Mouse (Mus musculus): ENCODE measurements at regions not wholly inside any gene's neighbourhood (a gene's known extent, or its start where the extent isn't known, plus 50 kb on each side); places are given as distances from the start of the nearest gene placed in this dataset.

DNA sequence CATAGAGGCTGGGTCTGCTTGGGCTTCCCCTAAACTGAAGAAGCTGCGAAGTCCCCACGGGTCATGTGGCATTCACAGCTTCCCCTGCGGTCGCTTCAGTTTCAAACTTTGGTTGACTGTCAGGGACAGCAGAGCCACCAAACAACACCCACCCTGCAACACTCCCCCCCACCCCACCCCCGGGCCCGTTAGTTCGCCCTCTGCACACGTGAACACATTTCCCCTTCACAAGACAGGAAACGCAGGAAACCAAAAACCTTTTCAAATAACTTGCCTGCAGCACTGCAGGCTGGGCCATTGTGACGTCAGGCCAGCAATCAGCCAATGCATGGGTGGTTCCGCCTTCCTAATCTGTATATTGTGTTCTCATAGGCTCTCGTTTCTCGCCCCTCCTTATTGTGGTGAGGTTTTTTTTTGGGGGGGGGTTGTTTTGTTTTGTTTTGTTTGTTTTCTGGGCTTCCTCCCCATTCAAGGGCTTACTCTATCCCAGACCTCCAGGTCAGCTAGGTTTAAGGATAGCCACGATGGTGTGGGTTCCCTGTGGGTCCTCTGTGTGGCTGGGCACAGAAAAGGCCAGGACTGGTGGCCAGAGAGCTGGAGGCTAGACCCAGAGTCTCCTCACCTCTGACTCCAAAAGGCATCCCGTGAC, 82.2 kb upstream of the Med13l start:
- H3K36me3 ChIP-seq (ENCODE audit: control insufficient read depth, insufficient read depth, low read length) = no peaks in the 10 kb centered on the region
- peak overlapping the region in 1 of 2 experiments; percentile 33; a peak in 1 of 4 replicates for H3K27ac ChIP-seq (replicated peaks in 1 of 2; ENCODE audit: control insufficient read depth in 1 of 2, insufficient read depth in 1 of 2, low read depth in 2 of 2, low read length in 2 of 2)
- H3K27me3 ChIP-seq (ENCODE audit: control insufficient read depth, insufficient read depth, low read length) = no peaks in the 10 kb centered on the region
- 12% methylated on average over 15 of the region's 15 CpGs for WGBS
- H3K4me2 ChIP-seq (ENCODE audit: low read length) = peak overlapping the region; percentile 70
- peak; percentile 61; the same call in 1 of the 2 replicates for ATAC-seq (ENCODE audit: insufficient number of reproducible peaks, insufficient read depth, low FRiP score, low read depth)
- H3K4me3 ChIP-seq (ENCODE audit: control insufficient read depth in 1 of 2, insufficient read depth in 1 of 2, low read depth in 1 of 2, low read length in 2 of 2) = peak overlapping the region in 1 of 2 experiments; percentile 34; a peak in 2 of 4 replicates
- peak overlapping the region; percentile 61 for H3K9ac ChIP-seq (ENCODE audit: low read length)
- no peaks in the 10 kb centered on the region for H3K9me3 ChIP-seq (ENCODE audit: control insufficient read depth, low read length)
- H3K4me1 ChIP-seq (ENCODE audit: control insufficient read depth in 2 of 2, insufficient read depth in 2 of 2, low read length in 2 of 2) = peaks cover 25 to 27% of the 10 kb centered on the region in 2 experiments

DNA sequence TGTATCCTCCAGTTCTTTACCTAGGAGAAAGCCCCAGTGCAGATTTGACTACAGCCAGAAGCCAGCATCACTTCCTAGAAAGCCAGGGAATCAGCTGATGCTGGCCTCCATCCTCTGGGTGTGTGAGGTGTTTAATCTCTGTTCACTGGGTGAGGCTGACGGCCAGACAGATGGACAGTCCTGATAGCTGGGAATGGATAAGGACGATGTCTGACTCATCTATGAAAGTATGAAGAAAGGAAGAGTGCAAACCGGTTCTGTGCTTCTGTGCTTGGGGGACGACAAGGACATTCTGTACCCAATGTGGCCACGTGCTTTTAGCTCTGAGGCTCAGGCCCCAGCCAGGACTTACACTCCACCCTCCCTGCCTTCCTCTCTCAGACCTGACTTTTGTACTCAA, 80.5 kb upstream of the Med13l start:
- no peak overlapping the region for H3K4me3 ChIP-seq (ENCODE audit: control insufficient read depth in 1 of 2, insufficient read depth in 1 of 2, low read depth in 1 of 2, low read length in 2 of 2)
- H3K9me3 ChIP-seq (ENCODE audit: control insufficient read depth, low read length) = no peaks in the 10 kb centered on the region
- no peaks in the 10 kb centered on the region for H3K27me3 ChIP-seq (ENCODE audit: control insufficient read depth, insufficient read depth, low read length)
- 44% methylated on average over 5 of the region's 5 CpGs for WGBS
- ATAC-seq (ENCODE audit: insufficient number of reproducible peaks, insufficient read depth, low FRiP score, low read depth) = no peak
- H3K27ac ChIP-seq (replicated peaks in 1 of 2; ENCODE audit: control insufficient read depth in 1 of 2, insufficient read depth in 1 of 2, low read depth in 2 of 2, low read length in 2 of 2) = no peak overlapping the region
- H3K4me2 ChIP-seq (ENCODE audit: low read length) = no peak overlapping the region
- no peaks in the 10 kb centered on the region for H3K36me3 ChIP-seq (ENCODE audit: control insufficient read depth, insufficient read depth, low read length)
- peaks cover 27 to 28% of the 10 kb centered on the region in 2 experiments for H3K4me1 ChIP-seq (ENCODE audit: control insufficient read depth in 2 of 2, insufficient read depth in 2 of 2, low read length in 2 of 2)
- no peak overlapping the region for H3K9ac ChIP-seq (ENCODE audit: low read length)

DNA sequence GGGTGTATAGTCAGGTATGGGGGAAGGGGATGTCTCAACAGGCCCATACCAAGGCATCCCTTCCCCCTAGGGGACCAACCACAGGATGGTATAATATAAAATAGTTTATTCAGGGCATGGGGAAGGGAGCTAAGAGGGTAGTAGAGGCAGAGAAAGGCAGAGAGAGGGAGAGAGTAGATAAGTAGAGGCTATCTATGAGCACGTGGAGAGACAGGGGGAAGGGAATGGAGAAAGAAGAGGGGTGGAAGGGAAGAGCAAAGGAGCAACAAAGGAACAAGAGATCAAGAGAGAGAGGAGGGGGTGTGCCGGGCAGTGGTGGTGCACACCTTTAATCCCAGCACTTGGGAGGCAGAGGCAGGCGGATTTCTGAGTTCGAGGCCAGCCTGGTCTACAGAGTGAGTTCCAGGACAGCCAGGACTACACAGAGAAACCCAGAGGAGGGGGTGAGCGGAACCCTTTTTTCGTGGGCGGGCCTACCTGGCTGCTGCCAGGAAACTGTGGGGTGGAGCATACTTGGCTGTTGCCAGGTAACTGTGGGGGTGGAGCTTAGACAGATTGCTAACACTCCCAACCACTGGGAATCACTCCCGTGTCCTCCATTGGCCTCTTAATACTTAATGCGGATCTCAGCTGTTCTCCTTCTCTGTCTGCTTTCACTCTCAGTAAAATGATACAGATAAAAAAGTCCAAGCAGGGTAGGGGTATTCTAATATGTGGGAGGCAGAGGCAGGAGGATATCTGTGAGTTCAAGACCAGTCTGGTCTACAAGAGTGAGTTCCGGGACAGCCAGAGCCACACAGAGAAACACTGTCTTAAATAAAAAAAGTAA, 79.3 kb upstream of the Med13l start:
- no peak for ATAC-seq (ENCODE audit: insufficient number of reproducible peaks, insufficient read depth, low FRiP score, low read depth)
- Histone ChIP-seq H3K27me3 (ENCODE audit: control insufficient read depth, insufficient read depth, low read length) (no peaks in the 10 kb centered on the region), H3K36me3 (ENCODE audit: control insufficient read depth, insufficient read depth, low read length) (no peaks in the 10 kb centered on the region), H3K27ac (replicated peaks in 1 of 2; ENCODE audit: control insufficient read depth in 1 of 2, insufficient read depth in 1 of 2, low read depth in 2 of 2, low read length in 2 of 2) (no peak overlapping the region), H3K4me3 (ENCODE audit: control insufficient read depth in 1 of 2, insufficient read depth in 1 of 2, low read depth in 1 of 2, low read length in 2 of 2) (no peak overlapping the region), H3K4me2 (ENCODE audit: low read length) (no peak overlapping the region), H3K9ac (ENCODE audit: low read length) (no peak overlapping the region), H3K9me3 (ENCODE audit: control insufficient read depth, low read length) (no peaks in the 10 kb centered on the region), H3K4me1 (ENCODE audit: control insufficient read depth in 2 of 2, insufficient read depth in 2 of 2, low read length in 2 of 2) (peaks cover 28 to 29% of the 10 kb centered on the region in 2 experiments)
- 66% methylated on average over 9 of the region's 10 CpGs for WGBS

DNA sequence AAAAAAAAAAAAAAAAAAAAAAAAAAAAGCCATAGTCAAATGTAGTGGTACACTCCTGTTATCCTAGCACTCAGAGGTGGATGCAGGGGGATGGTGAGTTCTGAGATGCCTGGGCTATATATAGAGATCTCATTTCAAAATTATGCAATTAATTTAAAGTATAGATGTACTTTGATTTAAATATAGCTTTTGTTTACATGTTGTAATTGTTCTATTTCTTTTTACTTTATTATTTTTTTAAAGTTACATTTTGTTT, 78.8 kb upstream of the Med13l start:
- Histone ChIP-seq H3K4me2 (ENCODE audit: low read length) (no peak overlapping the region), H3K4me1 (ENCODE audit: control insufficient read depth in 2 of 2, insufficient read depth in 2 of 2, low read length in 2 of 2) (peaks cover 24 to 25% of the 10 kb centered on the region in 2 experiments), H3K36me3 (ENCODE audit: control insufficient read depth, insufficient read depth, low read length) (no peaks in the 10 kb centered on the region), H3K9ac (ENCODE audit: low read length) (no peak overlapping the region), H3K4me3 (ENCODE audit: control insufficient read depth in 1 of 2, insufficient read depth in 1 of 2, low read depth in 1 of 2, low read length in 2 of 2) (no peak overlapping the region), H3K9me3 (ENCODE audit: control insufficient read depth, low read length) (no peaks in the 10 kb centered on the region), H3K27me3 (ENCODE audit: control insufficient read depth, insufficient read depth, low read length) (no peaks in the 10 kb centered on the region), H3K27ac (replicated peaks in 1 of 2; ENCODE audit: control insufficient read depth in 1 of 2, insufficient read depth in 1 of 2, low read depth in 2 of 2, low read length in 2 of 2) (no peak overlapping the region)
- no peak for ATAC-seq (ENCODE audit: insufficient number of reproducible peaks, insufficient read depth, low FRiP score, low read depth)

DNA sequence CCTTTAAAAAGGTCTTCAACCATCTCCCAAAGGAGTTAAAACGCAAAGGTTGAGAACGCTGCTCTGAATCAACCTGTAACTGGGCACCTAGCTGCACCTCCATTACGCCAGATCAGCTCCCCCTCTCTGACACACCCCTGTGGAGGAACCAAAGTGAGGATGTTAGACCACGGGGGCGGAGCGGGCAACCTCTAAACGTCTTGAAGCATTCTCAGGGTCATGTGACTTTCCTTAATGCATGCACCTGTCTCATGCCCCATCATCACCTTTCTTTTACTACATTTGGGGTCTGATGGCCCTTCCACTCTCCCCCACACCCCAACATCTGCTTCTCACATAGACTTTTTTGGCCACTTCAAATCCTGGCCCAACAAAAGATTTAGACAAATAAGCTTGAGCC, 77.9 kb upstream of the Med13l start:
- no peak overlapping the region for H3K27ac ChIP-seq (replicated peaks in 1 of 2; ENCODE audit: control insufficient read depth in 1 of 2, insufficient read depth in 1 of 2, low read depth in 2 of 2, low read length in 2 of 2)
- no peak overlapping the region for H3K9ac ChIP-seq (ENCODE audit: low read length)
- WGBS = 42% methylated on average over 7 of the region's 7 CpGs
- H3K9me3 ChIP-seq (ENCODE audit: control insufficient read depth, low read length) = no peaks in the 10 kb centered on the region
- no peaks in the 10 kb centered on the region for H3K36me3 ChIP-seq (ENCODE audit: control insufficient read depth, insufficient read depth, low read length)
- no peak for ATAC-seq (ENCODE audit: insufficient number of reproducible peaks, insufficient read depth, low FRiP score, low read depth)
- no peaks in the 10 kb centered on the region for H3K27me3 ChIP-seq (ENCODE audit: control insufficient read depth, insufficient read depth, low read length)
- no peak overlapping the region for H3K4me2 ChIP-seq (ENCODE audit: low read length)
- peaks cover 17% of the 10 kb centered on the region in 2 experiments for H3K4me1 ChIP-seq (ENCODE audit: control insufficient read depth in 2 of 2, insufficient read depth in 2 of 2, low read length in 2 of 2)
- no peak overlapping the region for H3K4me3 ChIP-seq (ENCODE audit: control insufficient read depth in 1 of 2, insufficient read depth in 1 of 2, low read depth in 1 of 2, low read length in 2 of 2)

DNA sequence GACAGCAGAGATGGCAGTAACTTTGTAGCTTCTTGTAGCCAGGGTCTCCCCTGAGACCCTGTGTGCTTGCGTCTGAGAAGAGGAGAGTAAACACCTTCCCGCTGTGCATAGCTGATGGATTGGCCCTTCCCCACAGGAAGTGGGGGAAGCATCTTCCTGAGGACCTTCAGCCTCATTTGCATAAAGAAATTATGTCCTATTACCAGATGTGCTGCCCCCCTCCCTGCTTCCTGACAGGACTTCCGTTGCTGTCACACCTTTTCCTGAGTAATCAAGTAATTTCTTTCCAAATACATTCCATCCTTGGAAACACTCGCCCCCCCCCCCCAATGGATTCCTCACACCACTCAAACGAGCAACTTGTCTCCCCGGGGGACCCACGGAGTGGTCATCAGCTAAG, 77.5 kb upstream of the Med13l start:
- 16% methylated on average over 7 of the region's 7 CpGs for WGBS
- peaks cover 16 to 17% of the 10 kb centered on the region in 2 experiments for H3K4me1 ChIP-seq (ENCODE audit: control insufficient read depth in 2 of 2, insufficient read depth in 2 of 2, low read length in 2 of 2)
- H3K9ac ChIP-seq (ENCODE audit: low read length) = no peak overlapping the region
- H3K9me3 ChIP-seq (ENCODE audit: control insufficient read depth, low read length) = no peaks in the 10 kb centered on the region
- H3K4me2 ChIP-seq (ENCODE audit: low read length) = peak overlapping the region; percentile 43
- H3K27ac ChIP-seq (replicated peaks in 1 of 2; ENCODE audit: control insufficient read depth in 1 of 2, insufficient read depth in 1 of 2, low read depth in 2 of 2, low read length in 2 of 2) = no peak overlapping the region
- H3K4me3 ChIP-seq (ENCODE audit: control insufficient read depth in 1 of 2, insufficient read depth in 1 of 2, low read depth in 1 of 2, low read length in 2 of 2) = no peak overlapping the region
- ATAC-seq (ENCODE audit: insufficient number of reproducible peaks, insufficient read depth, low FRiP score, low read depth) = no peak
- no peaks in the 10 kb centered on the region for H3K27me3 ChIP-seq (ENCODE audit: control insufficient read depth, insufficient read depth, low read length)
- H3K36me3 ChIP-seq (ENCODE audit: control insufficient read depth, insufficient read depth, low read length) = no peaks in the 10 kb centered on the region

DNA sequence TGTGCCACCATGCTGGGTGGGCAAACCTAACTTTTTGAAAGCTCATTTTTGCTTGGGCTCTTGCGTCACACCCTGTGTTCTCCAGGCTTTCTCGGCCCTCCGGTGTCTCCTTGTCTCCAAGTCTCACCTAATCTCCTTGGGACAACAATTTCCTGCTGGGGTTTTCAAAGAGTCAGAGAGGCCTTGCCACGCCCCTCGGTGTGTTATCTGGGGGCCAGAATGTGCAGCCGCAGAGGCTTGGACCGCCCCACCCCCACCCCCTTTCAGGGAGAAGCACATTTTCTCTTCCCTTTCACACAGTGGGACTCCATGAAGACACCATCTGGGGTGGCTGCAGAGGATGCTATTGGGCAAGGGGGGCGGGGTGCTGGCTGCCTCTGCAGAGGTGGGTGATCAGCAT, 76.9 kb upstream of the Med13l start:
- 11% methylated on average over 8 of the region's 8 CpGs for WGBS
- no peak overlapping the region for H3K9ac ChIP-seq (ENCODE audit: low read length)
- no peaks in the 10 kb centered on the region for H3K36me3 ChIP-seq (ENCODE audit: control insufficient read depth, insufficient read depth, low read length)
- H3K27ac ChIP-seq (replicated peaks in 1 of 2; ENCODE audit: control insufficient read depth in 1 of 2, insufficient read depth in 1 of 2, low read depth in 2 of 2, low read length in 2 of 2) = no peak overlapping the region
- no peak for ATAC-seq (ENCODE audit: insufficient number of reproducible peaks, insufficient read depth, low FRiP score, low read depth)
- peak overlapping the region; percentile 43 for H3K4me2 ChIP-seq (ENCODE audit: low read length)
- H3K4me1 ChIP-seq (ENCODE audit: control insufficient read depth in 2 of 2, insufficient read depth in 2 of 2, low read length in 2 of 2) = peaks cover 11 to 14% of the 10 kb centered on the region in 2 experiments
- H3K9me3 ChIP-seq (ENCODE audit: control insufficient read depth, low read length) = no peaks in the 10 kb centered on the region
- no peak overlapping the region for H3K4me3 ChIP-seq (ENCODE audit: control insufficient read depth in 1 of 2, insufficient read depth in 1 of 2, low read depth in 1 of 2, low read length in 2 of 2)
- no peaks in the 10 kb centered on the region for H3K27me3 ChIP-seq (ENCODE audit: control insufficient read depth, insufficient read depth, low read length)
